Mouse (Mus musculus) MEL-GATA-1-ER (cell line): ENCODE data around the gene Hnrnpa2b1.

ENCODE experiments used
- DNase-seq: peaks from one replicate; pipeline ENCODE4 v3.0.0-alpha.2; 2012; ENCODE audit warnings: low read depth; ENCODE audit errors: extremely low read depth

Hnrnpa2b1 gene

DNA sequence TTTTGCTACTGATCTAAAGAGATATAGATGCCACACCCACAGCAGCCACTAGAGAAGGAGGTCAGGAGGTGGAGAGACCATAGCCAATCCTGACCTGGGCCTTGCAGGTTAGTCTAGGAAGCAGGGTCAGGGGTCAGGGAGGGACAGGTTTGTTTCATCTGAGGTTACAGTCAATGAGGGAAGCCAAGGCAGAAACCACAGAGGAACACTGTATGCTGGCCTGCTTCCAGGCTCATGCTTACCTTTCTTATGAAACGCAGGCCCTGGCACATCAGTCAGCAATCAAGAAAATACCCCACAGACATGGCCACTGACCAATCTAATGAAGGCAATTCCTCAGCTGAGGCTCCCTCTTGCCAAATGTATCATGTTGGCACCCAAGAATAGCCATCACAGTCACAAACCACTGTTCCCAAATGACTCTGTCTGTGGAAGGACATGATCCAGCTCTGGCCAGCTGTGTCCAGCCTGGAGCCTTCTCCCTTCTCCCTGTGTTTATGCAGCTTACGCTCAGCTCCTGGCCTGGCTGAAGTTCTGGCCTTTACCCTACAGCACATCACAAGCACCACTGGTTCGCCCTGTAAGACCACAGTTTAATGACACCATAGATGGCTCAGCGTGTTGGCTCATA lies 52.3 kb downstream of the Hnrnpa2b1 start:
- no peak for DNase-seq

- no peak for DNase-seq
Observed at GRCm38 (mm10) chr6:51416433-51416832, 53.3 kb downstream of the Hnrnpa2b1 start.
